Mouse (Mus musculus) layer of hippocampus, adult 9-11 months (tissue): Measurements from ENCODE around the gene Cdkn2d.
A peak's percentile ranks its signal among the peaks of the same experiment; 100 is the strongest.

Experiments
- DNase-seq: peaks from one replicate; pipeline ENCODE4 v3.0.0; 2022

Cdkn2d gene

GRCm38 (mm10) chr9:21243826-21244427 is 47.3 kb downstream of the Cdkn2d start:
- no peak for DNase-seq

- peak; percentile 76 for DNase-seq
These were observed 49.9 kb downstream of the Cdkn2d start for GRCm38 (mm10) chr9:21241343-21241742.

- DNase-seq, result no peak
These were observed 51.8 kb downstream of the Cdkn2d start for GRCm38 (mm10) chr9:21239465-21239848.

DNA sequence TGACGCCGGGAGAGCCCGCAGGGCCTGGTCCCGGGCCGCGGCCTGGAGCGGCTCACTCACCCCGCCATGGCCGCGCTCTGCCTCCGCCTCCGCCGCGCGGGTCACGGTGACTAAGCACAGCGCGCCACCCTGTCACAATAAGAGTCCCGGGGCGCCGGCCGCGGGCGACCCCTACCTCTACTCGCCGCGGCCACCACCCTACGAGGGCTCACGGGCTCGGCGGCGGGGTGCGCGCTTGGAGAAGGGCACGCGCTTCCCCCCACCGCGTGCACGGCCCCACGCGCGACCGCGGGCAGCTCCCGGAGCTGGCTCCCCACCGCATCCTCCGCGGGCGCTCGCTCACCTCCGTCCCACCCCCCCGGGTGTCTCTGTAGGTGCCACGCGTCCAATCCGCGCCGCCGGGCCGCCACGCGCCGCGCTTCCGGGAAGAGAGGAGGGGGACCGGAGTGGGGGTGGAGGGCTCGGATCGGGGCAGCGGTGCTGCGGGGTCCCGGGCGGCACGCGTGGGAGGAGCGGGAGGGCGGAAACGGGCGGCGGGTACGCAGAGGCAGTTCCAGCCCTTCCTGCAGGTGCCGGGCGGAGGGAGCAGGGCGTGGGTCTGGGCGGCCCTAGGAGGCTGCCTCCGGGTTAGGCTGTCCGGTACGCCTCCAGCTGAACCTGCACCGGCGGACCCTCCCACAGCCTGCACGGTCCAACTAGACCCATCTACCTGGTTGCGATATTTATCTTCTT is 52.3 kb downstream of the Cdkn2d start, which contains the start of gene Keap1:
TSS of gene Keap1 (minus strand) at position 629 of the 732 bp plus-strand sequence.
- peak; percentile 69 for DNase-seq
